Mouse (Mus musculus) embryo, embryonic 11 days (tissue): ENCODE data around the gene Ttll9.

Experiments
- DNase-seq: peaks from one replicate; pipeline ENCODE4 v3.0.0-alpha.2; 2015

Ttll9 gene

GRCm38 (mm10) chr2:152942898-152943515 lies 19.3 kb upstream of the Ttll9 start:
- DNase-seq: peak; percentile 55

GRCm38 (mm10) chr2:152943568-152943967 lies 18.7 kb upstream of the Ttll9 start:
- no peak for DNase-seq

GRCm38 (mm10) chr2:152944013-152944412 lies 18.3 kb upstream of the Ttll9 start:
- no peak for DNase-seq

GRCm38 (mm10) chr2:152947098-152947497 lies 15.2 kb upstream of the Ttll9 start:
- DNase-seq: no peak

- no peak for DNase-seq
These were observed 13.8 kb upstream of the Ttll9 start for GRCm38 (mm10) chr2:152948438-152949020.

- no peak for DNase-seq
These were observed 11.8 kb upstream of the Ttll9 start for GRCm38 (mm10) chr2:152950358-152951064.

- peak; percentile 69 for DNase-seq
These were observed 11.0 kb upstream of the Ttll9 start, which contains the start of gene Dusp15 for GRCm38 (mm10) chr2:152951065-152951849. TSS of gene Dusp15 (minus strand) at chr2:152951698.

GRCm38 (mm10) chr2:152951850-152952720 lies 10.2 kb upstream of the Ttll9 start:
- peak; percentile 56 for DNase-seq

- DNase-seq: no peak
These were observed 4.2 kb upstream of the Ttll9 start for GRCm38 (mm10) chr2:152958116-152958515.

- no peak for DNase-seq
These were observed 3.3 kb downstream of the Ttll9 start for GRCm38 (mm10) chr2:152965555-152965954.

- DNase-seq: no peak
These were observed 14.7 kb downstream of the Ttll9 start for GRCm38 (mm10) chr2:152976991-152977390.

- no peak for DNase-seq
These were observed 23.3 kb downstream of the Ttll9 start for GRCm38 (mm10) chr2:152985582-152985981.

- no peak for DNase-seq
These were observed 29.2 kb downstream of the Ttll9 start for GRCm38 (mm10) chr2:152991529-152991928.

GRCm38 (mm10) chr2:152997046-152997445 lies 34.8 kb downstream of the Ttll9 start:
- DNase-seq: no peak

- no peak for DNase-seq
These were observed 40.4 kb downstream of the Ttll9 start for GRCm38 (mm10) chr2:153002492-153003248.

- no peak for DNase-seq
These were observed 41.5 kb downstream of the Ttll9 start for GRCm38 (mm10) chr2:153003681-153004338.

GRCm38 (mm10) chr2:153005981-153006380 lies 43.7 kb downstream of the Ttll9 start:
- DNase-seq: no peak

GRCm38 (mm10) chr2:153009192-153009973 lies 47.1 kb downstream of the Ttll9 start:
- no peak for DNase-seq

GRCm38 (mm10) chr2:153013724-153014515 lies 51.6 kb downstream of the Ttll9 start:
- DNase-seq: no peak
